In the genomic region with DNA sequence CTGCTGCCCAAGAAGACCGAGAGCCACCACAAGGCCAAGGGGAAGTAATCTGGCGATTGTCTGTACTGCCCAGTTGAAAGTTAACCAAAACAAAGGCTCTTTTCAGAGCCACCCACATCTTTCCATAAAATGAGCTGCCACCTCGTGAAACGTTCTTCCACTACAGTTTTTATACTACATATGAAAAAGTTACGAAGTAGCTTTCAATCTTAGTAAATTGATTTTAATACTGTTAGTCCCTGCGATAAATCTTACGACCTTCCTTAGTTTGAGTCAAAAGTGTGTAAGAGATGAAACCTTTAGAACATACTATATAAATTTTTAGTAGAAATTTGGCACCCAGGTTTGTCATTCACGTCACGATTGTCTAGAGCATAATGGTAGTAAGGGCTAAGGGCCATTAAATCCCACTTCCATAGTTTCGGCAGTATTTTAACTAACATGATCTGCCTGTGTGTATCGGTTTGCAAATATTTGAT, we compare ENCODE assay signal across 8 mouse cellular contexts. TPM values are rescaled to one million over a fixed set of nuclear protein-coding genes. Genes with fewer than 3 reads are reported as not detected.
DNase-seq lines count a peak whose midpoint lies in the region; ATAC-seq and TF ChIP-seq lines count a peak whose summit lies in the region.

No protein-coding gene starts in this region.

- H3K4me1 ChIP-seq in bone marrow macrophage, adult 2 months (ENCODE audit: control insufficient read depth, insufficient read depth, low read length), result peaks cover 21% of the 10 kb centered on the region
- H3K4me1 ChIP-seq in hindbrain, embryonic 11.5 days (replicated peaks; ENCODE audit: control insufficient read depth, insufficient read depth, low read length), result peaks cover 4% of the 10 kb centered on the region; the same call in 1 of the 2 replicates
- peaks cover 29% of the 10 kb centered on the region for H3K4me1 ChIP-seq in midbrain, embryonic 10.5 days

- no peak for DNase-seq in layer of hippocampus, adult 2 months (ENCODE audit: low spot score in 2 of 2)
- no peak for DNase-seq in layer of hippocampus, postnatal 10 days (ENCODE audit: low spot score in 2 of 2)
- peak; percentile 54 for DNase-seq in hindbrain, embryonic 11.5 days (ENCODE audit: low spot score)
- DNase-seq in midbrain, embryonic 10.5 days (ENCODE audit: low spot score), result no peak
- no peak for DNase-seq in ovary, postnatal 10 days (ENCODE audit: low spot score)
- no peak for DNase-seq in spleen, postnatal 14 days (ENCODE audit: low spot score in 2 of 2)
- DNase-seq in layer of hippocampus, adult 9-10 months (ENCODE audit: low spot score), result no peak

- H3K27ac ChIP-seq in layer of hippocampus, adult 2 months, result peak overlapping the region; percentile 93
- peak overlapping the region; percentile 96 for H3K27ac ChIP-seq in bone marrow macrophage, adult 2 months (ENCODE audit: insufficient read depth, low read depth, low read length)
- H3K27ac ChIP-seq in hindbrain, embryonic 11.5 days (ENCODE audit: low read depth, low read length), result peak overlapping the region; percentile 90
- H3K27ac ChIP-seq in midbrain, embryonic 10.5 days (replicated peaks), result peak overlapping the region; percentile 97

- ATAC-seq in hindbrain, embryonic 11.5 days (ENCODE audit: low FRiP score), result peak; percentile 38

- H3K9me3 ChIP-seq in hindbrain, embryonic 11.5 days (ENCODE audit: control insufficient read depth, low read length), result no peaks in the 10 kb centered on the region
- H3K9me3 ChIP-seq in midbrain, embryonic 10.5 days (replicated peaks), result no peaks in the 10 kb centered on the region

- peak overlapping the region; percentile 54 for H3K4me2 ChIP-seq in hindbrain, embryonic 11.5 days (replicated peaks; ENCODE audit: low read depth, low read length)

- H3K4me3 ChIP-seq in layer of hippocampus, adult 2 months, result peak overlapping the region; percentile 35
- peak overlapping the region; percentile 63 for H3K4me3 ChIP-seq in bone marrow macrophage, adult 2 months (ENCODE audit: insufficient read depth, low read length)
- H3K4me3 ChIP-seq in hindbrain, embryonic 11.5 days (ENCODE audit: low read depth, low read length), result peak overlapping the region; percentile 39
- peak overlapping the region; percentile 54 for H3K4me3 ChIP-seq in midbrain, embryonic 10.5 days

- H3K27me3 ChIP-seq in hindbrain, embryonic 11.5 days (ENCODE audit: control insufficient read depth, insufficient read depth, low read length), result no peaks in the 10 kb centered on the region
- H3K27me3 ChIP-seq in midbrain, embryonic 10.5 days (ENCODE audit: low read depth, poor library complexity, severe bottlenecking), result no peaks in the 10 kb centered on the region

- TF ChIP-seq CTCF in layer of hippocampus, adult 2 months (conservative IDR thresholded peaks at IDR 0.05), result no peak; the same call in none of the 2 replicates
- no peak for TF ChIP-seq CTCF in bone marrow macrophage, adult 2 months (IDR thresholded peaks at IDR 0.05; ENCODE audit: low read depth, low read length)

- under 1% methylated on average over 11 of the region's 11 CpGs for WGBS in hindbrain, embryonic 11.5 days
- WGBS in midbrain, embryonic 10.5 days, result under 1% methylated on average over 11 of the region's 11 CpGs

- H3K9ac ChIP-seq in hindbrain, embryonic 11.5 days (ENCODE audit: low read depth, low read length), result peak overlapping the region; percentile 49; the same call in 1 of the 2 replicates

- TF ChIP-seq POLR2A in bone marrow macrophage, adult 2 months (IDR thresholded peaks at IDR 0.05; ENCODE audit: borderline replicate concordance, low read depth, low read length), result no peak

- no peaks in the 10 kb centered on the region for H3K36me3 ChIP-seq in hindbrain, embryonic 11.5 days (ENCODE audit: control insufficient read depth, insufficient read depth, low read length)
- no peaks in the 10 kb centered on the region for H3K36me3 ChIP-seq in midbrain, embryonic 10.5 days

RNA-seq across cellular contexts. Expression of a gene that starts 0.6 kb away (rescaled TPM):
- total RNA-seq in layer of hippocampus, adult 2 months (2021), result 10 to 100 TPM; 13.6 to 15.0 TPM
- 10 to 100 TPM; 67.7 to 73.1 TPM for total RNA-seq in layer of hippocampus, postnatal 10 days (2021)
- 2.1 and 4.8 TPM in 2 replicates for polyA plus RNA-seq in bone marrow macrophage, adult 2 months (2012; ENCODE audit: insufficient read depth, insufficient read length, missing spikeins)
- 6.5 and 10.7 TPM in 2 replicates for polyA plus RNA-seq in hindbrain, embryonic 11.5 days (2014; fragmentation: Nextera tagmentation; extraction: Ambion mirVana)
- polyA plus RNA-seq in midbrain, embryonic 10.5 days (2016; fragmentation: Nextera tagmentation; extraction: Ambion mirVana), result 8.1 and 11.3 TPM in 2 replicates

RNA-seq across cellular contexts. Expression of a gene that starts 0.6 kb away (rescaled TPM):
- 10 to 100 TPM; 24.4 to 27.3 TPM for total RNA-seq in layer of hippocampus, adult 2 months (2021)
- total RNA-seq in layer of hippocampus, postnatal 10 days (2021), result 10 to 100 TPM; 65.7 to 68.4 TPM
- polyA plus RNA-seq in bone marrow macrophage, adult 2 months (2012; ENCODE audit: insufficient read depth, insufficient read length, missing spikeins), result 4.3 and 8.4 TPM in 2 replicates
- polyA plus RNA-seq in hindbrain, embryonic 11.5 days (2014; fragmentation: Nextera tagmentation; extraction: Ambion mirVana), result 42.5 and 50.0 TPM in 2 replicates
- 44.4 and 45.3 TPM in 2 replicates for polyA plus RNA-seq in midbrain, embryonic 10.5 days (2016; fragmentation: Nextera tagmentation; extraction: Ambion mirVana)

RNA-seq across cellular contexts. Expression of a gene that starts 5.0 kb away (rescaled TPM):
- 10 to 100 TPM; 23.0 to 24.7 TPM for total RNA-seq in layer of hippocampus, adult 2 months (2021)
- total RNA-seq in layer of hippocampus, postnatal 10 days (2021), result 10 to 100 TPM; 38.1 to 45.9 TPM
- 1.3 TPM in 1 of 2 replicates, not detected in the other for polyA plus RNA-seq in bone marrow macrophage, adult 2 months (2012; ENCODE audit: insufficient read depth, insufficient read length, missing spikeins)
- polyA plus RNA-seq in hindbrain, embryonic 11.5 days (2014; fragmentation: Nextera tagmentation; extraction: Ambion mirVana), result 1.4 and 3.0 TPM in 2 replicates
- 2.3 and 2.4 TPM in 2 replicates for polyA plus RNA-seq in midbrain, embryonic 10.5 days (2016; fragmentation: Nextera tagmentation; extraction: Ambion mirVana)

RNA-seq across cellular contexts. Expression of a gene that starts 5.3 kb away (rescaled TPM):
- total RNA-seq in layer of hippocampus, adult 2 months (2021), result 10 to 100 TPM; 70.9 to 73.8 TPM
- total RNA-seq in layer of hippocampus, postnatal 10 days (2021), result 10 to 100 TPM; 80.9 to 84.6 TPM
- polyA plus RNA-seq in bone marrow macrophage, adult 2 months (2012; ENCODE audit: insufficient read depth, insufficient read length, missing spikeins), result 4.5 and 5.1 TPM in 2 replicates
- polyA plus RNA-seq in hindbrain, embryonic 11.5 days (2014; fragmentation: Nextera tagmentation; extraction: Ambion mirVana), result 3.6 and 4.8 TPM in 2 replicates
- polyA plus RNA-seq in midbrain, embryonic 10.5 days (2016; fragmentation: Nextera tagmentation; extraction: Ambion mirVana), result 4.9 and 6.9 TPM in 2 replicates

RNA-seq across cellular contexts. Expression of a gene that starts 6.1 kb away (rescaled TPM):
- total RNA-seq in layer of hippocampus, adult 2 months (2021), result 1 to 10 TPM; 3.6 to 5.9 TPM
- 10 to 100 TPM; 23.5 to 26.8 TPM for total RNA-seq in layer of hippocampus, postnatal 10 days (2021)
- 1.2 TPM in 1 of 2 replicates, not detected in the other for polyA plus RNA-seq in bone marrow macrophage, adult 2 months (2012; ENCODE audit: insufficient read depth, insufficient read length, missing spikeins)
- polyA plus RNA-seq in hindbrain, embryonic 11.5 days (2014; fragmentation: Nextera tagmentation; extraction: Ambion mirVana), result 10.7 and 11.3 TPM in 2 replicates
- 7.3 and 9.5 TPM in 2 replicates for polyA plus RNA-seq in midbrain, embryonic 10.5 days (2016; fragmentation: Nextera tagmentation; extraction: Ambion mirVana)
